Mouse (Mus musculus) lung, embryonic 14.5 days (tissue): ENCODE data around the gene Grid2ip. TPM values are rescaled to one million over a fixed set of nuclear protein-coding genes. Genes with fewer than 3 reads are reported as not detected.
A peak's percentile ranks its signal among the peaks of the same experiment; 100 is the strongest.

Source experiments
- ATAC-seq: fragments of 200-750 bp; cut with Nextera tagmentation; 2 replicates; pipeline ENCODE4 v1.8.0; 2017; ENCODE audit warnings: mild to moderate bottlenecking, moderate TSS enrichment, moderate library complexity; ENCODE audit not compliant: insufficient read depth
- DNase-seq: peaks from one replicate; pipeline ENCODE4 v3.0.0-alpha.2; 2015
- H3K27ac ChIP-seq: fragments of 300-500 bp; sonication (generic); 2 replicates; pipeline ENCODE4 v1.5.1; 2014; ENCODE audit warnings: low read depth, mild to moderate bottlenecking, moderate library complexity
- H3K27me3 ChIP-seq: fragments of 300-500 bp; sonication (generic); 2 replicates; pipeline ENCODE4 v1.6.1; 2014; ENCODE audit warnings: low read length, control low read depth; ENCODE audit not compliant: insufficient read depth
- H3K36me3 ChIP-seq: fragments of 300-500 bp; sonication (generic); 2 replicates; pipeline ENCODE4 v1.6.1; 2014; ENCODE audit warnings: control low read depth; ENCODE audit not compliant: insufficient read depth
- H3K4me1 ChIP-seq: fragments of 300-500 bp; sonication (generic); 2 replicates; pipeline ENCODE4 v1.6.1; 2014; ENCODE audit warnings: antibody characterized with exemption, control low read depth; ENCODE audit not compliant: insufficient read depth
- H3K4me2 ChIP-seq: fragments of 300-500 bp; sonication (generic); 2 replicates; pipeline ENCODE4 v1.6.1; 2014; ENCODE audit warnings: mild to moderate bottlenecking
- H3K4me3 ChIP-seq: fragments of 300-500 bp; sonication (generic); 2 replicates; pipeline ENCODE4 v1.5.1; 2014; ENCODE audit warnings: low read depth, low read length
- H3K9ac ChIP-seq: fragments of 300-500 bp; sonication (generic); 2 replicates; pipeline ENCODE4 v1.6.1; 2014
- H3K9me3 ChIP-seq: fragments of 300-500 bp; sonication (generic); 2 replicates; pipeline ENCODE4 v1.6.1; 2016; ENCODE audit warnings: low read depth, low read length, control low read depth
- CTCF ChIP-seq: IDR thresholded peaks from 2 replicates; pipeline ENCODE4 v1.5.1; 2016; ENCODE audit warnings: antibody characterized with exemption, low read depth
- WGBS: fragments of 180-500 bp; shearing (Covaris S2); extraction: QIAGEN DNeasy Blood & Tissue Kit; methylation state at CpG from one replicate; pipeline ENCODE4 v1.1.7; 2014; 5-methylcytosine and 5-hydroxymethylcytosine counted together
- polyA plus RNA-seq: library from polyadenylated mRNA; unstranded; fragments of >200 nt; fragmentation: Nextera tagmentation; extraction: Ambion mirVana; gene quantifications from 2 replicates; pipeline ENCODE4 v1.2.1, GENCODE M21; 2014

The Grid2ip gene
- polyA plus RNA-seq = 0.17 and 0.27 TPM in 2 replicates

GRCm38 (mm10) chr5:143356686-143357388, at the start of gene Grid2ip:
Gene Grid2ip, plus strand, starts transcription at chr5:143357338.
- no peak for TF ChIP-seq CTCF
- Histone ChIP-seq H3K4me2 (peak within 1 kb of the TSS; percentile 35), H3K27me3 (peaks cover 31% of the 10 kb centered on the region), H3K4me3 (peak within 1 kb of the TSS; percentile 15; the same call in 1 of the 2 replicates), H3K9ac (no peak within 1 kb of the TSS; the same call in 1 of the 2 replicates), H3K36me3 (no peaks in the 10 kb centered on the region), H3K9me3 (no peaks in the 10 kb centered on the region), H3K4me1 (no peaks in the 10 kb centered on the region), H3K27ac (no peak within 1 kb of the TSS)
- WGBS = 17% methylated on average over 17 of the region's 17 CpGs
- ATAC-seq (no peak), DNase-seq (no peak)

- DNase-seq (no peak), ATAC-seq (0 out of 2 replicates have a peak, but pooled peaks have one; percentile 32)
- Histone ChIP-seq H3K9ac (no peak overlapping the region), H3K36me3 (peaks cover 85% of the 10 kb centered on the region), H3K4me3 (no peak overlapping the region), H3K4me1 (0 out of 2 replicates have a peak, but pooled peaks cover under 1% of the 10 kb centered on the region), H3K27ac (no peak overlapping the region), H3K4me2 (no peak overlapping the region), H3K27me3 (no peaks in the 10 kb centered on the region), H3K9me3 (no peaks in the 10 kb centered on the region)
- TF ChIP-seq CTCF = no peak
- 67% methylated on average over 5 of the region's 5 CpGs for WGBS
These were observed 48.3 kb upstream of the Grid2ip start for GRCm38 (mm10) chr5:143308825-143309224.

DNA sequence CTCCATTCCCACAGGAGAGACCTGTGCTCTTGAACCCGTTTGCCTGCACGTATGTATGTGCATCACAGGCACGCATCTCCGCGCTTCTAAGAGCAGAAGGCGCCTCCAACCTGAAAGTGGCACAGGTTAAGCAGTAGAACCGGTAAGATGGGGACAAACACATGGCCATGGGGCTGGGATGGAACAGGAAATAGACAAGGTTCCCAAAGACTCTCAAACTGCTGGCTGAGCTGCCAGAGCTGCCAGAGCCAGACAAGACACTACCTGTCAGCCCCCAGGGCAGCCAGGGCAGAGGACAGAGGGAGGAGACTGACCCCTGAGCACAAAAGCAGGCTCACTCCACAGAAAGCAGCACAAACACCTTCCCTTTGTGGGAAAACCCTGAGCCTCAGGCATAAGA, 47.2 kb upstream of the Grid2ip start:
- no peak overlapping the region for H3K4me2 ChIP-seq
- 0 out of 2 replicates have a peak, but pooled peaks cover 4% of the 10 kb centered on the region for H3K4me1 ChIP-seq
- no peak for DNase-seq
- no peak for ATAC-seq
- no peak overlapping the region for H3K9ac ChIP-seq
- no peak overlapping the region for H3K4me3 ChIP-seq
- H3K9me3 ChIP-seq = no peaks in the 10 kb centered on the region
- no peak for TF ChIP-seq CTCF
- H3K27ac ChIP-seq = no peak overlapping the region
- peaks cover 76% of the 10 kb centered on the region for H3K36me3 ChIP-seq
- 93% methylated on average over 7 of the region's 7 CpGs for WGBS
- H3K27me3 ChIP-seq = no peaks in the 10 kb centered on the region

DNA sequence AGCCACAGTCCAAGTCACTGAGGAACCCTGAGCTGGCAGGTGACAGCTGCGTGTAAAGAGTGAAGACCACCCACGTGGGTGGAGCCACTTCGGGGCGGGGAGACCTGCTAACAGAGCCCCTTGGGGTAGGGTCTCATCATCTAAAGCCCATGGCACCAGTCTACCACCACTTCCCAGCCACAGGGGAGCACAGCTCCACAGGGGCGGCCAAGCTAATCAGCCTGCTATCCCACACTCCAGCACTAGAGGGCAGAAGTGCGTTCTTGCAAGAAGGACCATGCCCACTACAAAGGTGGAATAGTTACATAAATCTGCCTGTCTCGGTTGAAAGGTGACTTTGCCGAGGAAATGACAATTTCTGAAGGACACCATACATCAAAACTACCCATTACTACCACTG, 45.3 kb upstream of the Grid2ip start:
- ATAC-seq = no peak
- peak; percentile 89 for DNase-seq

DNA sequence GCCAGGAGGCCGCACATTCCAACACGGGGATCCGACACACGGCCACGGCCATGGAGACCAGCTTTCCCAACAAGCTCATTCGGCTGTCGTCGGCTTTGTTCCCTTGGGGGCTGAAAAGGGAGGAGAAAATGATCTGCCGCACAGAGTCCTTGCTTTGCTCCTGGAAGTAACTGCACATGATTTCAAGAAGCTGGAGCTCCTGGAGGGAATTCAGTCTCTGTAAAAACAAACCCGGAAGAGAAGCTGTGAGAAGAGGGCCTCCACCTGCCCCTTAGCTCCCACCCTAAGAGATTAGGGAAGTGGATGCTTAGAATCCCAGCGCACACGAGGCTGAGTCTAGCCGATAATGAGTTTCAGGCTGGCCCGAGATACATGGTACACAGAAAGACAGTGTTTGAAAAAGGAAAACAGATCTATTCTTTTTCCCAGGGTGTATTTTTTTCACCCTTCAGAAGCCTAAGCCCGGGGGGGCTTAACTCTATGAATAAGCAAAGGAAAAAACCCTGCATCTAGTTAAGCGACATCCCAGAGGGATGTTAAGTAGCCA, 42.9 kb upstream of the Grid2ip start:
- peaks cover 65% of the 10 kb centered on the region for H3K36me3 ChIP-seq
- WGBS = under 1% methylated on average over 16 of the region's 16 CpGs

More for the DNA sequence above, 45.3 kb upstream of the Grid2ip start:
- 63% methylated on average over 8 of the region's 8 CpGs for WGBS
- Histone ChIP-seq H3K9me3 (no peaks in the 10 kb centered on the region), H3K27ac (no peak overlapping the region), H3K4me1 (0 out of 2 replicates have a peak, but pooled peaks cover 4% of the 10 kb centered on the region), H3K27me3 (no peaks in the 10 kb centered on the region), H3K9ac (no peak overlapping the region), H3K36me3 (peaks cover 68% of the 10 kb centered on the region), H3K4me3 (no peak overlapping the region), H3K4me2 (no peak overlapping the region)
- peak; percentile 86 for TF ChIP-seq CTCF

DNA sequence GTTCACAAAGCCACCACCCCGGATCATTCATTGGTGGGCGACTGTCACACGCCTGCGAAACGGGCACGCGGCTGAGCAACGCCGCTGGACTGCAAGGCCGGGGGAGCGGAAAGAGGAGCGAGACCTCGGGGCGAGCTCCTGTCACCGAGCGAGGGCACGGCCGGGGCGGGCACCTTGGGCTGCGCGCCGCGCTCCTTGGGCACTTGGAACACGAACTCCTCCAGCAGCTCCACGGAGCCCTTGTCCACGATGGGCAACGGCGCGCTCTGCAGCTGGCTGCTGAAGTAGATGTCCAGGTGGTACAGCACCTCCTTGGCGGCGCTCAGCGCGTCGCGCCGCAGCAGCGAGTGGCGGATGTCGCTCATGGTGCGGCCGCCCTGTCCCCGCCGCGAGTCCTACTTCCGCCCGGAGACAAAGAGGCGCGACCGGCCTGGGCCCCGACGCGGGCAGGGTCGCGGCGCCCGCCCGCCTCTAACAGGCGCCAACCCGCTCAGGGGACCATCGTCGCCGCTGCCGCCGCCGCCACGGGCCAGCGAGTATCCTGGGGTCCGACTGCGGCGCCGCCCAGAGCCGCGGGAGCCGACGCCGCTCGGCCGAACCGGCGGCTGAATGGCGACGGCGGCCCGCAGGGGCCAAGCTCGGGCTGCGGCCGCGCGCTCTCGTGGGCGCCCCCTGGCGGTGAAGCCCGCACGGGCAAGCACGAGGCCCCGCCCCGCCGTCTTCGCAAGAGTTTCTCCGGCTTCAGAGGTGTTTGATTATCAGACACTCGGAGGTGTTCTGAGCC, 42.2 kb upstream of the Grid2ip start, which contains the start of gene E130309D02Rik:
Gene E130309D02Rik, minus strand, starts transcription at position 631 of the 784 bp plus-strand sequence.
- WGBS = under 1% methylated on average over 81 of the region's 101 CpGs
- peak; percentile 66 for TF ChIP-seq CTCF
- H3K36me3 ChIP-seq = peaks cover 62% of the 10 kb centered on the region
- no peaks in the 10 kb centered on the region for H3K9me3 ChIP-seq
- DNase-seq (peak; percentile 94), ATAC-seq (peak; percentile 85)
- peak within 1 kb of the TSS; percentile 89 for H3K9ac ChIP-seq
- no peaks in the 10 kb centered on the region for H3K27me3 ChIP-seq
- peak within 1 kb of the TSS; percentile 91 for H3K27ac ChIP-seq
- H3K4me3 ChIP-seq = peak within 1 kb of the TSS; percentile 79
- peak within 1 kb of the TSS; percentile 91 for H3K4me2 ChIP-seq
- 0 out of 2 replicates have a peak, but pooled peaks cover 4% of the 10 kb centered on the region for H3K4me1 ChIP-seq

More for the DNA sequence above, 42.9 kb upstream of the Grid2ip start:
- Histone ChIP-seq H3K9me3 (no peaks in the 10 kb centered on the region), H3K4me3 (peak overlapping the region; percentile 79), H3K4me1 (0 out of 2 replicates have a peak, but pooled peaks cover 4% of the 10 kb centered on the region), H3K4me2 (peak overlapping the region; percentile 91), H3K9ac (peak overlapping the region; percentile 89), H3K27me3 (no peaks in the 10 kb centered on the region), H3K27ac (peak overlapping the region; percentile 91)
- peak; percentile 45 for DNase-seq
- ATAC-seq = no peak
- TF ChIP-seq CTCF = no peak

DNA sequence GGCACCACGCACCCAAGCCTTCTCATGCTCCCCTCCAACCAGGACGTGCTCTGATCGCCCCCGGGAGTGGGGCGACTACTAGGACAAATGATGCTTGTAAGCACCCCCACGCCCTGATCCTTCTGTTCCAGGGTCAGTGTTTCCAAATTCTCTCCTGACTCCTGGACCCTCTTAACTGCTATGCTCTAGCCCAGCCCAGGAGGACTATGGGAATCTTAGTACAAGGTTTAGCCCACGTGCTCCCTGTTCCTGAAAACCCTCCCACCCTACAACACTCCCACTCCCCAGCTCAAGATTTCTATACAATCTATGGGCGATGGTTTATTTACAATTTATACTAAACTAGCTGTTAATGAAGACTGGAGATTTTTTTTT, 41.6 kb upstream of the Grid2ip start:
- H3K27ac ChIP-seq = no peak overlapping the region
- no peak for DNase-seq

More for the DNA sequence above, 41.6 kb upstream of the Grid2ip start:
- H3K4me2 ChIP-seq = peak overlapping the region; percentile 91
- H3K4me1 ChIP-seq = 0 out of 2 replicates have a peak, but pooled peaks cover 4% of the 10 kb centered on the region
- WGBS = 8% methylated on average over 8 of the region's 8 CpGs
- peak overlapping the region; percentile 79 for H3K4me3 ChIP-seq
- H3K9ac ChIP-seq = peak overlapping the region; percentile 89
- H3K27me3 ChIP-seq = no peaks in the 10 kb centered on the region
- no peaks in the 10 kb centered on the region for H3K9me3 ChIP-seq
- H3K36me3 ChIP-seq = peaks cover 62% of the 10 kb centered on the region
- TF ChIP-seq CTCF = no peak
- no peak; the same call in 1 of the 2 replicates for ATAC-seq
